Mouse (Mus musculus) 3134 (cell line): ENCODE measurements at regions not wholly inside any gene's neighbourhood (a gene's known extent, or its start where the extent isn't known, plus 50 kb on each side); places are given as distances from the start of the nearest gene placed in this dataset.

Experiments
- DNase-seq: peaks from one replicate; pipeline ENCODE4 v3.0.0-alpha.2; 2011; ENCODE audit warnings: low spot score; ENCODE audit not compliant: insufficient read length; ENCODE audit errors: extremely low read depth

DNA sequence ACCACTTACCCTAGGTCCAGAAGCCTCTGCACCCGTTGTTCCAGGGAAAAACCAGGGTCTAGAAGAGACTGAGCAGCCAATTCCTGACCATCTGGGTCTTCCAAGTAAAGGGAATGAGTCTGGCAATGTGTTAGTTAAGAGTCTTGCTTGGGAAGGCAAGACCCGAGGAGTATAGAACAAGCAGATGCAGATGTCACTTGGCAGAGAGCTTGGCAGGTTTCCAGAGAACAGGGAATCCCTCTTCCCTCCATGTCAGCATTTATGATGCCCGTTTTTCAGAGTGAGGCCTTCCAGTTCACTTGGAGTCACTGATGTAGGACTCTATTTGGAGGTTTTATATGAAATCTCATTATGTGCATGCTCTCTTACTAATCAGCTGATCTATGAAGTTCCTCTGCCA, 231.1 kb downstream of the Bcl2 start:
- no peak for DNase-seq

DNA sequence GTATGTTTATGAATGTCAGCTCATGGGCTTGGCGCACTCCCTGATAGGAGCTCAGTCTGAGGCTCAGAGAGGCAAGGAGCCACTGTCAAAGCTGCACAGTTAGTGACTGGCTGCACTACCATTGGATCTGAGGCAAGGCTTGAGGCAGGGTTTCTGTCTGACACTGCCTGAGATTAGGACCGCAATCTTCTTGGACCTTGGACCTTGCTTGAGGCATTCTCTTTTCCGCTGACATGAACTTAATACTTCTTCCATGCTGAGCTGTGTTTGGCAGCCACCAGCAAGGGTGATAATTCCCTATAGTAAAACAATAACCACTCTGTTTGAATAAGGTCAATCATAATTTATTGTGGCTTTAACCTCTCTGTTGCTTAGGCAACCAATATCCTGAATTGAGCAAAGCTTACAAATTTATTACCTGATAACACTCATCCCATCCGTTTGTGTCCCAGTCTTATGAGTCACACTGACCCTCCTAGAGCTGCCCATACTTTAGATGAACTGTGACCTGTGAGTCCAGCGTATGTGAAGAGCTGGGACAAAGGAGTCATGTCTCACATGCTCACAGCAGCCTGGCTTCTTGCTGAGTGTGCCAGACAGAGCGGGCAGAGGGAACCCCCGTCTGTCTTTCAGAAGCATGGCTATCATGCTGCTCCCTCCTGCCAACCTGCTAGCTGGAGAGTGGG, 236.3 kb downstream of the Bcl2 start:
- no peak for DNase-seq

- DNase-seq: no peak
These were observed 246.1 kb downstream of the Bcl2 start for GRCm38 (mm10) chr1:106468021-106468420.

GRCm38 (mm10) chr1:106466644-106467043, 247.4 kb downstream of the Bcl2 start:
- DNase-seq: no peak

- DNase-seq: no peak
These were observed 248.1 kb downstream of the Bcl2 start for GRCm38 (mm10) chr1:106465977-106466302.

DNA sequence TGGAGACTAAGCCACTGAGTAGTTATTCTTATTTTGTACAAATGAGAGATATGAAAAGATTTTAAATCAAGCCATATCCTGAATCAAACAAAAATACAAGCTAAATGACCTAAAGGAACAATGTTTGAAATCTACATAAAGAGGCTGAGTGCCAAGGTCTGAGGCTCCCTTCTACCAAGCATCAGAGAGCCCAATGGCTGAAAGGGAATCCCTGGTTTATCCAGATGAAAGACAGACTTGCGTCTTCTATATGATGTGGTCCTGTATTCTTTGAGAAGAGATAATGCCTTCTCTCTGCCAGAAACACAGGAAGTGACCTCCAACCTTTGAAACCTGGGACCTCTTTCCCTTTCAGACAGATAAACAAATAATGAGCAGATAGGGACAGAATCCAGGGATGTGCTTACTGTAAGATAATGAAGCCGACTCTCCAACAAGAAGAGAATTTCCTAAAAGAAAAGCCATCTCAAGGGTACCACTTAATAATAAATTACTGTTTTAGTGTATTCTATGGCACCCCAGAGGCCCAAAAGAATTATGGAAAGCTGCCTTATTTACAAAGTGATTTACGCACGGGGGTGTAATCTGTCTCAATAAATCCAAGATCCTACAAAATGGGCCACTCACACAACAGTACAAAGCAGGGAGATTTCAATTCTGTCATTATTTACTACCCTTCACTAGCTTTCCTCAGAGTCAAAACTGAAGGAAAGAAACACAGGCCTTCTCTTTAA, 248.7 kb downstream of the Bcl2 start:
- DNase-seq: no peak

DNA sequence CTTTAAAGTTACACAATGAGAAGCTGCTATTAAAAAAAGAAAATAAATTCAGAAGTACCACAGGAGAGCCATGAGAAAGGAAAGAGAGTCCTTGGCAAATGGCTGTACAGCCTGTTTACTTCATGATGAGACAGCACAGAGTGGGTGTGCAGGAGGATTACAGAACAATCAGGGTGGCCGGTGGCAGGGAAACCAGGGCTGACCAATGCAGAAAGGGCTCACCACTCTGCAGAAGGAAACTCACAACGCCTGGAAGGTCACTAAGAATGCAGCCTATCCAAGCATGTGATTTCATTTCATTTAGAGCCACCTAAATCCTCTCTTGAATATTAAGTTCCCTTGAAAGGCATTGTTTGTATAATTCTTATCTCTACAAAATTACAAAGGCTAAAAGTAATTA, 249.3 kb downstream of the Bcl2 start:
- no peak for DNase-seq

GRCm38 (mm10) chr1:106462595-106462994, 251.5 kb downstream of the Bcl2 start:
- DNase-seq: no peak

DNA sequence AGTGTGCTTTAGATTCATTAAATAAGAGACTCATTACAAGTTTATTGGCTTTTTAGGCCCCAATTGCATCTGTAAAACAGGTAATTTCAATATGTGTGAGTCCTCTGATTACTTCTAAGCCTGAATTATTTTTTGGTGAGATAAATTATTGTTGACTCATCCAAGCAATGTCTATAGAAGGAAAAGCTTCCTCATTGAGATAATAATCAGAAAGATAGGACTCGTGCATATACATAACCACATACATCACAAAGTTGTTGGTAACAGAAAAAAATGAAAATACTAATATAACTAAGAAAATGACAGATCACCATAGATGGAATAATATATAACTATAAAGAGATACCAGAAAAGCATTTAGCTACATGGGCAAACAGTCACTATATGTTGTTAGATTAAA, 252.0 kb downstream of the Bcl2 start:
- no peak for DNase-seq

DNA sequence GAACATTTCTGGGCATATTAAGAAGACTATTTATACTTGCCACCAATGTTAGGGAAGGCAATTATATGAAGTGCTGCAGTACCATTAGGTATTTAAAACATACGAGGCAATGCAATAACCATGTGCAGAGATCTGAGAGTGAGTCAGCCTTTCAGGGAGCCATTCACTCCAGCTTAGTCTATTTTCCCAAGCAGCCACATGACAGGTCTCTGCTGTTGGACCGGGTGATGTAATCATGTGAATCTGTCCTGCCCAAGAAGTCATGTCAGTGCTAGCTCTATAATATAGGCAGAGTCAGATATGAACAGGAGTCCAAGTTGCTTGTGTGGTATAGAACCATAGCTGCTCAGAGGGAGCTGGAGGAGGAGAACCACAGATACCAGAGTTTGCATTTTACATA, 253.1 kb downstream of the Bcl2 start:
- DNase-seq: peak; percentile 17

DNA sequence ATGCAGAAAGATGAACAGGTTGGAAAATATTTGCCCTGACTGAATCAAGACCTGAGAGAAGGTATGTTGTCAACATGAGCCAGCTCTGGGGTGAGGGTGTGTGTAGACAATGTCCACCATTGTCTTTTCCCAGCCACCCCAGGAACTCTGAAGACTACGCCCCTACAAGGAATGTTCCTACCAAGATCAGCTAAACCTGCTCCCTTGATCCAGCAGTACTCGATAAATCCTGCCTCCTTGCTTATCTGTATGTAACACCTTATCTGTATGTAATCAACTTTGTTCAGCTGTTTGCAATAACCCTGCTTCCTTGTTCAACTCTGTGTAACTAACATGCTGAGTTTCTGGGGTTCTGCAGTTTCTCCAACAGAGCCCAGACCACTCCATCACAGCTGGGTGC, 264.3 kb downstream of the Bcl2 start:
- DNase-seq: no peak
